Mouse (Mus musculus) limb, embryonic 14.5 days (tissue): ENCODE results near the gene Slc8a2. TPM values are rescaled to one million over a fixed set of nuclear protein-coding genes. Genes with fewer than 3 reads are reported as not detected.

Source experiments
- ATAC-seq: fragments of 200-750 bp; cut with Nextera tagmentation; 2 replicates; pipeline ENCODE4 v1.8.0; 2017; ENCODE audit warnings: low read depth, moderate number of reproducible peaks, moderate TSS enrichment; ENCODE audit not compliant: low FRiP score
- DNase-seq: peaks from one replicate; pipeline ENCODE4 v3.0.0-alpha.2; 2015; ENCODE audit warnings: low spot score
- H3K27ac ChIP-seq: fragments of 300-500 bp; sonication (generic); replicated peaks from 2 replicates; pipeline ENCODE4 v1.5.1; 2014; ENCODE audit warnings: low read depth, mild to moderate bottlenecking, low read length, moderate library complexity, mixed read lengths
- H3K27me3 ChIP-seq: fragments of 300-500 bp; sonication (generic); 2 replicates; pipeline ENCODE4 v1.6.1; 2014; ENCODE audit warnings: low read length, mixed read lengths; ENCODE audit not compliant: control insufficient read depth, insufficient read depth
- H3K36me3 ChIP-seq: fragments of 300-500 bp; sonication (generic); 2 replicates; pipeline ENCODE4 v1.6.1; 2014; ENCODE audit warnings: mild to moderate bottlenecking, low read length, moderate library complexity, mixed read lengths; ENCODE audit not compliant: control insufficient read depth, insufficient read depth
- H3K4me1 ChIP-seq: fragments of 300-500 bp; sonication (generic); 2 replicates; pipeline ENCODE4 v1.6.1; 2014; ENCODE audit warnings: antibody characterized with exemption, low read length, mixed read lengths; ENCODE audit not compliant: control insufficient read depth, insufficient read depth
- H3K4me2 ChIP-seq: fragments of 300-500 bp; sonication (generic); replicated peaks from 2 replicates; pipeline ENCODE4 v1.6.1; 2014; ENCODE audit warnings: low read depth, mild to moderate bottlenecking, low read length, moderate library complexity; ENCODE audit not compliant: severe bottlenecking
- H3K4me3 ChIP-seq: fragments of 300-500 bp; sonication (generic); replicated peaks from 2 replicates; pipeline ENCODE4 v1.5.1; 2014; ENCODE audit warnings: low read length
- H3K9ac ChIP-seq: fragments of 300-500 bp; sonication (generic); 2 replicates; pipeline ENCODE4 v1.6.1; 2014; ENCODE audit warnings: mild to moderate bottlenecking, low read depth, low read length, moderate library complexity; ENCODE audit not compliant: severe bottlenecking
- H3K9me3 ChIP-seq: fragments of 300-500 bp; sonication (generic); 2 replicates; pipeline ENCODE4 v1.6.1; 2016; ENCODE audit warnings: low read length; ENCODE audit not compliant: control insufficient read depth
- POLR2A ChIP-seq: fragments of 200-500 bp; IDR thresholded peaks from 2 replicates; pipeline ENCODE4 v1.8.0; 2012; ENCODE audit warnings: inconsistent platforms, mild to moderate bottlenecking, moderate library complexity, borderline replicate concordance; ENCODE audit not compliant: insufficient read depth, insufficient read length; ENCODE audit errors: extremely low read depth
- WGBS: fragments of 180-500 bp; shearing (Covaris S2); extraction: QIAGEN DNeasy Blood & Tissue Kit; methylation state at CpG from one replicate; pipeline ENCODE4 v1.1.7; 2014; 5-methylcytosine and 5-hydroxymethylcytosine counted together
- polyA plus RNA-seq, 2 experiments: library from polyadenylated mRNA; depleted of rRNA in 1 of 2; stranded (reverse) in 1 of 2; unstranded in 1 of 2; fragments of >200 nt; fragmentation: Nextera tagmentation in 1 of 2; extraction: Ambion mirVana in 1 of 2; gene quantifications; 2 replicates each; pipeline versions ENCODE4 v1.2.1 to v1.2.3; 2012 to 2014

Slc8a2 gene
- polyA plus RNA-seq, 2 experiments, result 0.28 to 7.3 TPM

GRCm38 (mm10) chr7:16147643-16148042 lies 18.0 kb downstream of the Slc8a2 start:
- H3K36me3 ChIP-seq, result peaks cover 3% of the 10 kb centered on the region; the same call in 1 of the 2 replicates
- H3K9ac ChIP-seq, result no peak overlapping the region
- TF ChIP-seq POLR2A, result no peak
- H3K9me3 ChIP-seq, result no peaks in the 10 kb centered on the region
- H3K4me1 ChIP-seq, result no peaks in the 10 kb centered on the region
- WGBS, result 13% methylated on average over 15 of the region's 15 CpGs
- ATAC-seq (no peak), DNase-seq (peak; percentile 46)
- H3K4me2 ChIP-seq, result no peak overlapping the region
- no peaks in the 10 kb centered on the region for H3K27me3 ChIP-seq
- H3K27ac ChIP-seq, result no peak overlapping the region
- H3K4me3 ChIP-seq, result no peak overlapping the region

- peaks cover 3% of the 10 kb centered on the region; the same call in 1 of the 2 replicates for H3K36me3 ChIP-seq
- H3K27me3 ChIP-seq, result no peaks in the 10 kb centered on the region
- DNase-seq (no peak), ATAC-seq (no peak)
- no peak overlapping the region for H3K9ac ChIP-seq
- H3K9me3 ChIP-seq, result no peaks in the 10 kb centered on the region
- no peak overlapping the region for H3K4me3 ChIP-seq
- no peaks in the 10 kb centered on the region for H3K4me1 ChIP-seq
- no peak overlapping the region for H3K4me2 ChIP-seq
- H3K27ac ChIP-seq, result no peak overlapping the region
- no peak for TF ChIP-seq POLR2A
- 62% methylated on average over 5 of the region's 5 CpGs for WGBS
These were observed 19.6 kb downstream of the Slc8a2 start for GRCm38 (mm10) chr7:16149241-16149640.

GRCm38 (mm10) chr7:16150191-16151145 lies 20.8 kb downstream of the Slc8a2 start:
- Histone ChIP-seq H3K9ac (no peak overlapping the region), H3K4me1 (no peaks in the 10 kb centered on the region), H3K36me3 (no peaks in the 10 kb centered on the region), H3K4me3 (no peak overlapping the region), H3K27ac (no peak overlapping the region), H3K4me2 (no peak overlapping the region), H3K27me3 (no peaks in the 10 kb centered on the region), H3K9me3 (no peaks in the 10 kb centered on the region)
- ATAC-seq (no peak), DNase-seq (no peak)
- TF ChIP-seq POLR2A, result no peak
- 70% methylated on average over 9 of the region's 9 CpGs for WGBS

- no peak overlapping the region for H3K4me3 ChIP-seq
- H3K4me2 ChIP-seq, result no peak overlapping the region
- no peaks in the 10 kb centered on the region for H3K36me3 ChIP-seq
- WGBS, result 18% methylated on average over 10 of the region's 10 CpGs
- H3K9me3 ChIP-seq, result no peaks in the 10 kb centered on the region
- no peak for TF ChIP-seq POLR2A
- ATAC-seq (peak; percentile 50; the same call in 1 of the 2 replicates), DNase-seq (no peak)
- H3K27me3 ChIP-seq, result peaks cover 8% of the 10 kb centered on the region
- no peak overlapping the region for H3K9ac ChIP-seq
- H3K4me1 ChIP-seq, result no peaks in the 10 kb centered on the region
- H3K27ac ChIP-seq, result no peak overlapping the region
These were observed 23.9 kb downstream of the Slc8a2 start for GRCm38 (mm10) chr7:16153522-16153921.

- H3K36me3 ChIP-seq, result no peaks in the 10 kb centered on the region
- no peak overlapping the region for H3K4me2 ChIP-seq
- no peak for TF ChIP-seq POLR2A
- no peak overlapping the region for H3K27ac ChIP-seq
- no peak for DNase-seq
- WGBS, result 67% methylated on average over 9 of the region's 9 CpGs
- no peak for ATAC-seq
- no peaks in the 10 kb centered on the region for H3K9me3 ChIP-seq
- peaks cover 26% of the 10 kb centered on the region for H3K27me3 ChIP-seq
- H3K4me3 ChIP-seq, result no peak overlapping the region
- H3K4me1 ChIP-seq, result no peaks in the 10 kb centered on the region
- H3K9ac ChIP-seq, result no peak overlapping the region
These were observed 25.7 kb downstream of the Slc8a2 start for GRCm38 (mm10) chr7:16155132-16155872.
